Mouse (Mus musculus) testis, adult 2 months (tissue): ENCODE measurements at regions not wholly inside any gene's neighbourhood (a gene's known extent, or its start where the extent isn't known, plus 50 kb on each side); places are given as distances from the start of the nearest gene placed in this dataset.

ENCODE experiments used
- CTCF ChIP-seq: fragments of 200-500 bp; IDR thresholded peaks from 2 replicates; pipeline ENCODE4 v1.5.1; 2012; ENCODE audit warnings: low read depth, mild to moderate bottlenecking, inconsistent platforms, low read length, moderate library complexity; ENCODE audit not compliant: control insufficient read depth, insufficient read depth, insufficient replicate concordance
- POLR2A ChIP-seq: fragments of 200-500 bp; IDR thresholded peaks from 2 replicates; pipeline ENCODE4 v1.6.1; 2012; ENCODE audit warnings: low read depth, mild to moderate bottlenecking, inconsistent platforms, low read length, moderate library complexity; ENCODE audit not compliant: control insufficient read depth

DNA sequence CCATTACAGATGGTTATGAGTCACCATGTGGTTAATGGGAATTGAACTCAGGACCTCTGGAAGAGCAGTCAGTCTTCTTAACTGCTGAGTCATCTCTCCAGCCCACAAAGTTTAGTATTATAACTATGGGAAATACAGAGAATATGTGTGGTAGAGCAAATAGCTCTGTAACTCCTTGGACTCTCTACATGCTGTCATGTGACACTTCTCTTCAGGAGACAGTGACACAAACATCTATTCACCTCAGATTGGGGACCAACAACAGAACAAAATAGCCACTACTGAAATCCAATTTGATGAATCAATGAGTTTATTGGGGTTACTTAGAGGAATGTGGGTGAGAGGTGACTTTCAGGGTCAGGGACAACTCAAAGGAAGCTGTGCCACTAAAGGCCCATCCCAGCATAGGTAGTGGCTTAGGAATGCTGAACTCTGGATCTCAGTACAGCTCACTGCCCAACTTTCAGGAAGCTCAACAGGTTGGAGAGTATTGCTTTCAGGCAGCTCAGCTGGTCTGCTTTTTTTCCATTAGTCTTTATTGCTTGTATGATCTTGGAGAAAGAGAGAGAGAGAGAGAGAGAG is 71.8 kb upstream of the Ralgapa2 start:
- TF ChIP-seq CTCF, result no peak
- TF ChIP-seq POLR2A, result no peak
